Mouse (Mus musculus): ENCODE results near the gene Grb2. TPM values are rescaled to one million over a fixed set of nuclear protein-coding genes. Genes with fewer than 3 reads are reported as not detected.
"Not testable (repeated sequence)": the region's sequence is repeated elsewhere in the genome, so short reads cannot be mapped to it uniquely, and the experiment has no call there.

Grb2 gene
- polyA plus RNA-seq, 1 experiment from 2014 or later: 87.8 TPM

DNA sequence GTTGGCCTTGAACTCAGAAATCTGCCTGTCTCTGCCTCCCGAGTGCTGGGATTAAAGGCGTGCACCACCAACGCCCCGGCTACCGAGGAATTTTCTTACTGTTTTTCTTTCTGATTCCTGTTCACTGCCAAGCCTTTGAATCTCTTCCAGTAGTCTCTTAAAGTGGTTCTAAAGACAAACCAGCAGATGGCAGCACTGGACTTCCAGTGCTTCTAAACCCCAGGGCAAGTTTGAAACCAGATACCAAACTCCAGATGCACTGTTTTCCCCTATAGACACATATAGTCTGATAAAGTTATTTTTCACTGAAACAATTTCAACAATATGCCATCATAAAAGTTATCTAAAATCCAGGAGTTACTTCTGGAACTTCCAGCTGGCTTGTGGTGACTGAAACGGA lies 60.9 kb downstream of the Grb2 start:
- no peaks in the 10 kb centered on the region for H3K9me3 ChIP-seq (replicated peaks)
- DNase-seq (ENCODE audit: low spot score): peak; percentile 42
- no peaks in the 10 kb centered on the region for H3K4me1 ChIP-seq
- 75% methylated on average over 6 of the region's 6 CpGs for WGBS
- peaks cover 76% of the 10 kb centered on the region for H3K36me3 ChIP-seq
- H3K4me3 ChIP-seq: no peak overlapping the region
- H3K27ac ChIP-seq: no peak overlapping the region
- H3K27me3 ChIP-seq (ENCODE audit: low read depth, poor library complexity, severe bottlenecking): no peaks in the 10 kb centered on the region

DNA sequence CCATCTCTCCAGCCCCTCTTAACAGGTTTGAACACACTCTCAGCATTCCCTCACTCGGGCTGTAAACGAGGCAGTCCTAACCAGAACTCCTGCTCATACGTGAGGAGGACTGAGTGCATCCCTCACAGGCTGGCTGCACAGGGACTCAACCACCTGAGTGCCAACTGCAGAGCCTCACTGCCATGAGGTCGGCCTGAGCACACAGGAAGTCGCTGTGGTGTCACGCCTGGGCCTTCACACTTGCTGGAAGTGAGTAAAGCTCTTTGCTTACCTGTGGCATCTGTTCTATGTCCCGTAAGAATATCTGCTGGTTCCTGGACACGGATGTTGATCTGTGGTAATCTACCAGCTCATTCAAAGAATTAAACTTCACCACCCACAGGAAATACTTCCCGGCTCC lies 62.0 kb downstream of the Grb2 start:
- no peak overlapping the region for H3K27ac ChIP-seq
- WGBS: 91% methylated on average over 9 of the region's 9 CpGs
- no peaks in the 10 kb centered on the region for H3K27me3 ChIP-seq (ENCODE audit: low read depth, poor library complexity, severe bottlenecking)
- peaks cover 76% of the 10 kb centered on the region for H3K36me3 ChIP-seq
- no peak overlapping the region for H3K4me3 ChIP-seq
- no peaks in the 10 kb centered on the region for H3K9me3 ChIP-seq (replicated peaks)
- DNase-seq (ENCODE audit: low spot score): no peak
- peaks cover under 1% of the 10 kb centered on the region; the same call in 1 of the 2 replicates for H3K4me1 ChIP-seq

DNA sequence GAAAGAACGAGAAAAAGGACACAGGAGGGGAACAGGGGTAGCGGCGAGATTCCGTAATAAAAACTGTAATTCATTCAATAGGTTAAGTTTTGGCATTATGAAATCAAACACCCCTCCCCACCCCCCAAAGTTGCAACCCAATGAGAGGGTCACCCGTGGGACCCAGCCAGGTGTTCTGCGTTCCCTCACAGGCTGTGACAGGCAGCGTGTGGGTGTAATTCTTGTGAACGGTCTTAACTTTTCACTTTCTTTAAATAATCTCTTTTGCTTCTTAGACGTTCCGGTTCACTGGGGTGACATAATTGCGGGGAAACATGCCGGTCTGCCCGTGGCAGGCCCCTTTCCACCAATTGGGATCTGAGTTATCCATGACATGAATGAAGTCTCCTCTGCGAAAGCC lies 62.9 kb downstream of the Grb2 start:
- H3K4me3 ChIP-seq; H3K27ac ChIP-seq; H3K27me3 ChIP-seq (ENCODE audit: low read depth, poor library complexity, severe bottlenecking); H3K9me3 ChIP-seq (replicated peaks); H3K4me1 ChIP-seq; DNase-seq (ENCODE audit: low spot score): not testable (repeated sequence)
- WGBS: 95% methylated on average over 14 of the region's 14 CpGs
- peaks cover 70% of the 10 kb centered on the region for H3K36me3 ChIP-seq

DNA sequence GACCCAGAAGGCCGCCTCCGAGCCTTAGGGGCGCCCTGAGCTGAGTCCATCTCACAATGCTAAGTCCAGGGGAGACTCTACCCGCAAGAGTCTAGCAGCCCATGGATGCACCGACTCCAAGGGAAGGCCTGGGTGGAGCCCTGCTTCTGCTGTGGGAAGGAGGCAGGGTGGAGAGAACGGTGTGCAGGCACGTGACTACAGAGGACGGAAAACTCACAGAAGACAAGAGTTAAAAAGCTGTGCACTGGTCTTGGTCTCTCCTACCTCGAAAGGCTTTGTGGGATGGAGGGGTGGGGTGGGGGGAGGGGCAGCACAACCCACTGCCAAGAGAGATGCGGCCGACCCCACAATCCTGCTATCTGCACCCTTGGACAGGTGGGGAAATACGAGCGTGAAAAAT lies 64.1 kb downstream of the Grb2 start:
- DNase-seq (ENCODE audit: low spot score): no peak
- H3K4me3 ChIP-seq: no peak overlapping the region
- H3K27ac ChIP-seq: no peak overlapping the region

DNA sequence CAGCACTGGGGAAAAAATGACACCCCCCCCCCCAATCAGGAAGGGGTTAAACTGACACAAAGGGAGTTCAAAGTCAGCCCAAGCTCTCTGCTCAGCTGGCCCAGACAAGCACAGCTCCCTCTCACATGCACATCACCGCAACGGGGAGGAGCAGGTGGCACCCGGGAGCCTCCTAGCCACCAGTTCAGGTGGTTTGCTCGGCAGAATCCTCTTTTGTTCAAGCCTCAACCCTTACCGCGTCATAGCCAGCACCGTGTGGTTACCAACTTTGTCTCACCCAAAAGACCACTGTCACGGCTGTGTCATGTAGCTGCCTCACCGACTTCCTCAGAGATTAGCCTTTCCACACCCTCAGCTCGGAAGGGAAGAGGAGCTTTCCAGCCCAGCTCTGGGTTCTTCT lies 65.1 kb downstream of the Grb2 start:
- WGBS: 76% methylated on average over 10 of the region's 10 CpGs

More for the DNA sequence above, 64.1 kb downstream of the Grb2 start:
- no peaks in the 10 kb centered on the region for H3K27me3 ChIP-seq (ENCODE audit: low read depth, poor library complexity, severe bottlenecking)
- no peaks in the 10 kb centered on the region for H3K9me3 ChIP-seq (replicated peaks)
- H3K36me3 ChIP-seq: peaks cover 61% of the 10 kb centered on the region
- 94% methylated on average over 13 of the region's 13 CpGs for WGBS
- H3K4me1 ChIP-seq: peaks cover 5% of the 10 kb centered on the region

DNA sequence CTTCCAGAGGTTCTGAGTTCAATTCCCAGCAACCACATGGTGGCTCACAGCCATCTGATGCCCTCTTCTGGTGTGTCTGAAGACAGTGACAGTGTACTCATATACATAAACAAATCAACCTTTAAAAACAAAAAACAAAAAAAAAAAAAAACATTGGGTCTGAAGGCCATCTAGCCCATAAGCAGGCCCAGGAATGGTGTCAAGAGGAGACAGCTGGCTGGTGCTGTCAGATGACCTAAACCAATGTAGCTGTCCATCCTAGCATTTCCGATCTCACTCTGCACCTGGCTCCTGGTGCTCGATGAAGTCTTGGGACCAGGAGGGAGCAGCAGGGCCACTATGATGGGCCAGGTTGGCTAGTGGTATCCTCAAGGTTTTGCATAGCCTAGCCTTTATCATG lies 65.7 kb downstream of the Grb2 start:
- Histone ChIP-seq H3K36me3 (peaks cover 46% of the 10 kb centered on the region), H3K4me3 (no peak overlapping the region), H3K9me3 (replicated peaks) (no peaks in the 10 kb centered on the region), H3K27ac (no peak overlapping the region), H3K4me1 (peaks cover 9% of the 10 kb centered on the region), H3K27me3 (ENCODE audit: low read depth, poor library complexity, severe bottlenecking) (no peaks in the 10 kb centered on the region)
- 87% methylated on average over 2 of the region's 2 CpGs for WGBS
- no peak for DNase-seq (ENCODE audit: low spot score)

More for the DNA sequence above, 65.1 kb downstream of the Grb2 start:
- Histone ChIP-seq H3K27ac (no peak overlapping the region), H3K4me3 (no peak overlapping the region), H3K9me3 (replicated peaks) (no peaks in the 10 kb centered on the region), H3K36me3 (peaks cover 52% of the 10 kb centered on the region), H3K4me1 (peaks cover 9% of the 10 kb centered on the region), H3K27me3 (ENCODE audit: low read depth, poor library complexity, severe bottlenecking) (no peaks in the 10 kb centered on the region)
- no peak for DNase-seq (ENCODE audit: low spot score)

DNA sequence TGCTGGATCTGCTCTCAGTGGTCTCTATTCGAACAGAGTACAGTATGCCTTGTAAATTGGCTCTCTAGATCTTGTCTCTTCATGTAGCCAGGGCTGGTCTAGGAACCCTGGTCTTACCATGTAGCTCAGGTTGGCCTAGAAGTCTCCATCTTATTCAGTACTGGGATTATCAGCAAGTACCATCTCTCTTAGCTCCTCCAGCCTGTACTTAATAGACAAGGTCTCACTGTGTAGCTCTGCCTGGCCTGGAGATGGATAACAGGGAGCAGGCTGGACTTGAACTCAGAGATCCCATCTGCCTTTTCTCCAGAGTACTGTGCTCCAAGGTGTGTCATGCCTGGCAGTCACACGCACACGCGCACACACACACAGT lies 66.7 kb downstream of the Grb2 start:
- 89% methylated on average over 4 of the region's 4 CpGs for WGBS
- Histone ChIP-seq H3K27me3 (ENCODE audit: low read depth, poor library complexity, severe bottlenecking) (no peaks in the 10 kb centered on the region), H3K36me3 (peaks cover 39% of the 10 kb centered on the region), H3K9me3 (replicated peaks) (no peaks in the 10 kb centered on the region), H3K4me3 (no peak overlapping the region), H3K4me1 (peaks cover 9% of the 10 kb centered on the region), H3K27ac (no peak overlapping the region)
- DNase-seq (ENCODE audit: low spot score): no peak

DNA sequence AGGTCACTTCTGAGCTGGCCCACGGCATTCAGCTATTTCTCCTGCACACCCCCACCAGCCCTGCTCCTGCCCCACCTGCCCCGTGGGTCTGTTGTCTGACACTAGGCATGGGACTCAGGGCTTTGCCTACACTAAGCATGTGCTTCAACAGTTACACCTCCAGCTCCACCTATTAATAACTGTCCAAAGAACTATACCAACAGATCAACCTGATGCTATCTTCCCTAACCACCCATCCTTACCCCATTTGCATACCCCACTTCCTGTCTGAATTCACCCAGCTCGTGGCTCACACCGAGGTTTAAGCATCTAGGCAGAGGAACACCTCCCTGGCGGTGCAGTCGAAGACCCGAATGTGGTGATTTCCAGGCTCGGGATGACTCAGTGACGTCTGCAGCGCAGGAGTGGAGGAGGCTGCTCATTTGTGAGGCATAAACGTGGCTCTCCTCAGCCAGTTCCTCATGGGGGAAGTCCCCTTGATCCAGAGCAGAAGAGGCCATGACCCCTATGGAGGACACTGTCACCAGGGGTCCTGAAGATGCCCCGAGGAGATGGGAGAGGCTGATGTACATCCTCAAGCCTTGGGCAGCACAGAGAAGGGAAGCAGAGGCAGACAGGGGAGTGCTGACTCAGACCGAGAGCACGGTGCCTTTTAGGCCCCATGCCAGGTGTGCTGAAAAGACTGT lies 67.3 kb downstream of the Grb2 start:
- no peak overlapping the region for H3K27ac ChIP-seq
- no peaks in the 10 kb centered on the region for H3K9me3 ChIP-seq (replicated peaks)
- peaks cover 9% of the 10 kb centered on the region for H3K4me1 ChIP-seq
- H3K36me3 ChIP-seq: peaks cover 34% of the 10 kb centered on the region
- no peak overlapping the region for H3K4me3 ChIP-seq
- WGBS: 58% methylated on average over 14 of the region's 14 CpGs
- no peaks in the 10 kb centered on the region for H3K27me3 ChIP-seq (ENCODE audit: low read depth, poor library complexity, severe bottlenecking)
- DNase-seq (ENCODE audit: low spot score): no peak

DNA sequence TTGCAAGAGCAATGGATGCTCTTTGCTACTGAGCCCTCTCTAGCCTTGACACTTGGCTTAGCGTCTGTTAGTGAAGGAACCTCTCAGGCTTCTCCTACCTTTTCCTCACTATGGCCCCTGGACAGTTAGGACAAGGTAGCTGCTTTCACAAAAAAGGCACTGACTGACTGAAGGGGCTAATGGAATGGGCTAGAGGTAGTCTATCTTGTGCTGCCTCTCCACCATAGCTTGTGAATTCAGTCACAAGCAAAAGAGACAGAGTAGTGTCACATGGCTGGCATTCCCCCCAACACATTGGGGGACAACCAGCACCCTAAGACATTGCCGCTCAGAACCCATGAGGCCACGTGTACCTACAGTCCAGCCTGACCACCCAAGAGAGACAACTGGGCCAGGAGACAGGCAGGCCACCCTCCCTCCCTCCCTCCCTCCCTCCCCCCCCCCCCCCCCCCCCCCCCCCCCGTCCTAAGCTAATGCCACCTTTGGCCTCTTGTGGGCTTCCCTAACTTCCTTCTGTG lies 68.0 kb downstream of the Grb2 start:
- no peaks in the 10 kb centered on the region for H3K27me3 ChIP-seq (ENCODE audit: low read depth, poor library complexity, severe bottlenecking)
- WGBS: 90% methylated on average over 3 of the region's 4 CpGs
- H3K4me1 ChIP-seq: peaks cover 9% of the 10 kb centered on the region
- no peak overlapping the region for H3K27ac ChIP-seq
- no peaks in the 10 kb centered on the region for H3K9me3 ChIP-seq (replicated peaks)
- DNase-seq (ENCODE audit: low spot score): no peak
- H3K4me3 ChIP-seq: no peak overlapping the region
- peaks cover 28% of the 10 kb centered on the region for H3K36me3 ChIP-seq

DNA sequence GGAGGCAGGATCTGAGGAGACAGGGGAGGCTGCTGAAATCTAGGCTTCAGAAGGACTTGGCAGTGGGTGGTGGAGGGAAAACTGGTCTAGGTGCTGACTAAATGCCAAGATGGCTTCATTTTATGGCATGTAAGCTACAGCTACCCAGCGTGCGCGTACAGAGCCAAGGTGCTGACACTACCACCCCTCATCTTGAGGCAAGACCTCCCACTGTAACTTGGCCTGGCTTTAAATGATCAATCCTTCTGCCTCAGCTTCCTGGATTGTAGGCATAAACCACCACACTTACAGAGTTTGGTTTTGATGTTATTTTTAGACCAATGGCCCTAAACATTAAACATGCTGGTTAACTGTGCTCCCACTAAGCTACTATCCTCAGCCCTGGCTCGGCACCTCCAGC lies 68.9 kb downstream of the Grb2 start:
- 83% methylated on average over 4 of the region's 4 CpGs for WGBS
- peaks cover 20% of the 10 kb centered on the region for H3K36me3 ChIP-seq
- peaks cover 9% of the 10 kb centered on the region for H3K4me1 ChIP-seq
- no peak overlapping the region for H3K4me3 ChIP-seq
- H3K9me3 ChIP-seq (replicated peaks): no peaks in the 10 kb centered on the region
- H3K27me3 ChIP-seq (ENCODE audit: low read depth, poor library complexity, severe bottlenecking): no peaks in the 10 kb centered on the region
- no peak overlapping the region for H3K27ac ChIP-seq
- no peak for DNase-seq (ENCODE audit: low spot score)

DNA sequence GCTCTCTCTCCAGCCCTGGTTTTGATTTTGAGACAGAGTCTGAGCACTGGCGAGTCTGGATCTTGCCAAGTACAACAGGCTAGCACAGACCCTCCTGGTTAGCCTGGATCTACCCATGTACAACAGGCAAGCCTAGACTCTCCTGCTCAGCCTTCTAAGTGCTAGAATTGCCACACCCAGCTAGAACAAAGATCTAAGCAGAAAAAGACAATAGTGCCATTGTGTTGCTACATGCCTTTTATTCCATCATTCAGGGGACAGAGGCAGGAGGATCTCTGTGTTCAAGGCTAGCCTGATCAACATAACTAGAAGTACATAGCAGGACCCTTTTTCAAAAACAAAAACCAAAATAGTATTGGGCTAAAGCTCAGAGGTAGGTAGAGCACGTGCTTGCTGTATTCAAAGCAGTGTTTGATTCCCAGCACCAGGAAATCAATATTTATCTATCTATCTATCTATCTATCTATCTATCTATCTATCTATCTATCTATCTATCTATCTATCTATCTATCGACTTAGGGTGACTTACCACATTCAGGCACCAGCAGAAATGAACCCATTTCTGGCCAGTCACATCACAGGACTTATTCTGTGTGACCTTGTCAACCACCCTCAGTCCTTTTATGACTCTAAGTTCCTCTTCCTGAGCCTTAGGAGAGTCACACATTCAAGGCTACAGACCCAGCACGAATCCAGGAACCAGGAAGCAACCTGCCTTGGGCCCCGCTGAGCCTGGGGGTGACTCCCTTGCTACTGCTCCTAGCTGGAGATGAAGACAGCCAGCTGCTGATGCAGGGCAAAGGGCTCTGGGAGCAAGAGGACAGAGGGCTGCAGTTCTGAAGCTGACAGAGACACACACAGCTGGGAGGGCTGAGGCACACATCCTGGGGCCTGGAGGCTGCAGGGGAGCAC lies 69.6 kb downstream of the Grb2 start:
- peaks cover 13% of the 10 kb centered on the region for H3K36me3 ChIP-seq
- H3K9me3 ChIP-seq (replicated peaks): no peaks in the 10 kb centered on the region
- DNase-seq (ENCODE audit: low spot score): no peak
- H3K4me1 ChIP-seq: peaks cover 9% of the 10 kb centered on the region
- H3K4me3 ChIP-seq: no peak overlapping the region
- 81% methylated on average over 5 of the region's 5 CpGs for WGBS
- H3K27me3 ChIP-seq (ENCODE audit: low read depth, poor library complexity, severe bottlenecking): no peaks in the 10 kb centered on the region
- peak overlapping the region; percentile 36; the same call in 1 of the 2 replicates for H3K27ac ChIP-seq

DNA sequence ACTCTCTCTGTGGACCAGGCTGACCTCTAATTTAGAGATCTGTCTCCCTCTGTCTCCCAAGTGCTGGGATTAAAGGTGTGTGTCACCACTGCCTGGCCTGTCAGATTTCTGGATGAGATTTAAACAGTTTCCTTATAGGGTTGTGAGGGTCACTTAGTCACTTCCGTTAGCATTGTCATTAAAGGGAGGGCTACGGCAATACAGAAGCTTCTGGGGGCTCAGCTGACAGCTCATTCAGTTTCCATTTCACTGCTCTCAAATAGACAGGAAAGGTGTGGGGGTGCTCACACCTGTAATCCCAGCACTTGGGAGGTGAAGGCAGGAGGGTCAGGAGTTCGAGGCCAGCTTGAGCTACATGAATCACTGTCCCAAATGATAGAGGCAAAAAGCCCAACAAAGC lies 71.4 kb downstream of the Grb2 start:
- Histone ChIP-seq H3K27me3 (ENCODE audit: low read depth, poor library complexity, severe bottlenecking) (no peaks in the 10 kb centered on the region), H3K36me3 (0 out of 2 replicates have a peak, but pooled peaks cover under 1% of the 10 kb centered on the region), H3K9me3 (replicated peaks) (no peaks in the 10 kb centered on the region), H3K27ac (no peak overlapping the region), H3K4me3 (no peak overlapping the region), H3K4me1 (peaks cover 9% of the 10 kb centered on the region)
- DNase-seq (ENCODE audit: low spot score): no peak
- WGBS: 81% methylated on average over 3 of the region's 3 CpGs

DNA sequence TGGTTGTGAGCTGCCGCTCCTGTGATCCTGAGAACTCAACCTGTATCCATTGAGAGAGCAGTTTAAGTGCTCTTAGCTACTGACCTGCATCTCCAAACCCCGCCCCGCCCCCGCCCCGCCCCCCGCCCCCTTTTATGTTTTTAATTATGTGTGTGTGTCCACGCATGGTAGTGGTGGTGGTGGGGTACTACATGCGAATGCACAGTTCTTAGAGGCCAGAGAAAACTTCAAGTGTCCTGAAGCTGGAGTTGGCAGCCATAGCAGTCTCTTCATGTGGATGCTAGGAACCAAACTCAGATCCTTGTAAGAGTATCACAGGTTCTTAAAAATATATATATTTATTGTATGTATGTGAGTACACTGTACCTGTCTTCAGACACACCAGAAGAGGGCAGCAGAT lies 72.9 kb downstream of the Grb2 start:
- H3K4me3 ChIP-seq: no peak overlapping the region
- H3K36me3 ChIP-seq: no peaks in the 10 kb centered on the region
- H3K4me1 ChIP-seq: peaks cover 9% of the 10 kb centered on the region; the same call in 1 of the 2 replicates
- no peaks in the 10 kb centered on the region for H3K9me3 ChIP-seq (replicated peaks)
- DNase-seq (ENCODE audit: low spot score): no peak
- H3K27ac ChIP-seq: no peak overlapping the region
- WGBS: 65% methylated on average over 8 of the region's 8 CpGs
- no peaks in the 10 kb centered on the region for H3K27me3 ChIP-seq (ENCODE audit: low read depth, poor library complexity, severe bottlenecking)
